Comparison of ENCODE assay signal across 8 mouse cellular contexts in genomic region chr12:111088186-111088585, GRCm38 (mm10). TPM values are rescaled to one million over a fixed set of nuclear protein-coding genes. Genes with fewer than 3 reads are reported as not detected.
DNase-seq lines count a peak whose midpoint lies in the region; ATAC-seq lines count a peak whose summit lies in the region.

No protein-coding gene starts in this region.

- no peaks in the 10 kb centered on the region for H3K27me3 ChIP-seq in heart, embryonic 13.5 days (replicated peaks)

- no peaks in the 10 kb centered on the region for H3K9me3 ChIP-seq in heart, embryonic 13.5 days

- peaks cover 22% of the 10 kb centered on the region for H3K4me1 ChIP-seq in heart, embryonic 13.5 days

- 0 out of 2 replicates have a peak overlapping the region, but pooled peaks have one; percentile 8 for H3K9ac ChIP-seq in heart, embryonic 13.5 days

- ATAC-seq in heart, embryonic 13.5 days (ENCODE audit: extremely low read depth, insufficient number of reproducible peaks, low FRiP score, low TSS enrichment) = no peak

- DNase-seq in gastrocnemius, adult 18-20 months (ENCODE audit: low spot score) = peak; percentile 79
- DNase-seq in gastrocnemius, postnatal 25 days = no peak
- DNase-seq in adrenal gland, postnatal 10 days = peak; percentile 82
- DNase-seq in embryo, embryonic 9.5 days (ENCODE audit: extremely low spot score) = peak; percentile 67
- peak; percentile 62 to 88 for DNase-seq in layer of hippocampus, adult 8-10 months (ENCODE audit: low spot score in 2 of 2)
- DNase-seq in lung, postnatal 25 days (ENCODE audit: low spot score) = peak; percentile 80
- peak; percentile 53 to 73 for DNase-seq in right cerebral cortex, postnatal 36 days (ENCODE audit: low spot score in 2 of 2)

- H3K36me3 ChIP-seq in heart, embryonic 13.5 days = peaks cover 20% of the 10 kb centered on the region

- WGBS in heart, embryonic 13.5 days = 29% methylated on average over 5 of the region's 5 CpGs

- H3K4me2 ChIP-seq in heart, embryonic 13.5 days = no peak overlapping the region

- H3K27ac ChIP-seq in heart, embryonic 13.5 days (replicated peaks) = no peak overlapping the region

- H3K4me3 ChIP-seq in heart, embryonic 13.5 days = no peak overlapping the region

RNA-seq across cellular contexts. Expression of gene Rcor1, which starts 49.0 kb away (rescaled TPM):
- total RNA-seq in gastrocnemius, adult 18-20 months (2021) = 1 to 10 TPM; 6.1 to 8.1 TPM
- total RNA-seq in gastrocnemius, postnatal 25 days (2021) = 1 to 10 TPM; 7.6 to 8.3 TPM
- 10 to 100 TPM; 38.5 to 39.2 TPM for total RNA-seq in adrenal gland, postnatal 10 days (2021)
- polyA plus RNA-seq in heart, embryonic 13.5 days (2015; fragmentation: Nextera tagmentation; extraction: Ambion mirVana) = 5.4 and 6.7 TPM in 2 replicates
- 10 to 100 TPM; 14.9 to 19.8 (median 17.1) TPM for total RNA-seq in layer of hippocampus, adult 8-10 months (2022)
